Mouse (Mus musculus): ENCODE measurements at regions not wholly inside any gene's neighbourhood (a gene's known extent, or its start where the extent isn't known, plus 50 kb on each side); places are given as distances from the start of the nearest gene placed in this dataset.

DNA sequence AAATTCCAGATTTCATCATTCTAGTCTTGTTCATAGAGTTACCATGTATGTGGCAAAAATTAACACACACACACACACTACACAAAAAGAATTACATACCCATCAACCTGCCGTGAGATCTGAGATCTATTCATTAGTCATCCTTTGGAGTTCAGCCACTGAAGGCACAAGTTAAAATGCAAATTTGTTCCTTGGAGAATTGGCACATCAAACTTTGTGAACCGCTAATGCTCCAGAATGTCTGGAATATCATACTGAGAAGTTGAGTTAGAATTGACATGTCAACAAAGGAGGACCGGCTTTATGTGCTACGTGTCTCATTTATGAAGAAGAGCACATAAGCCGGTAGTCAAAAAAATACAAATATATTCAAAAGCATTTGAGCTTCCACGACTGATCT is 198.5 kb downstream of the Dad1 start:
- Histone ChIP-seq H3K4me3 (ENCODE audit: insufficient read depth in 1 of 2, low read depth in 1 of 2, low read length in 2 of 2, poor library complexity in 1 of 2, severe bottlenecking in 1 of 2) (no peak overlapping the region), H3K9me3 (ENCODE audit: control insufficient read depth, insufficient read depth, low read depth, low read length) (no peaks in the 10 kb centered on the region), H3K36me3 (ENCODE audit: control insufficient read depth, insufficient read depth, low read length, poor library complexity, severe bottlenecking) (no peaks in the 10 kb centered on the region), H3K27ac (ENCODE audit: insufficient read depth, low read depth, low read length, poor library complexity, severe bottlenecking) (no peak overlapping the region), H3K4me1 (ENCODE audit: control insufficient read depth in 2 of 2, insufficient read depth in 2 of 2, low read length in 2 of 2, poor library complexity in 1 of 2) (no peaks in the 10 kb centered on the region), H3K9ac (ENCODE audit: insufficient read depth, low read depth, low read length, poor library complexity, severe bottlenecking) (no peak overlapping the region)
- no peak for DNase-seq (ENCODE audit: low read depth, low spot score)
- no peak for TF ChIP-seq MAFK (IDR thresholded peaks at IDR 0.05; ENCODE audit: insufficient read depth, low read depth, low read length)
- TF ChIP-seq ZC3H11A (IDR thresholded peaks at IDR 0.05; ENCODE audit: borderline replicate concordance, low read depth, low read length), result no peak
- in situ Hi-C loops (cut with MboI; ENCODE audit: low sequenced_read_pairs in 2 of 2, unreplicated experiment in 2 of 2), result loop anchor here (25.0 kb wide), 5 partner anchors 282 to 582 kb away; partner anchors contain the start of genes Cdh24 (in 1 of the 2), Gm17606 (in 1 of the 2), Lrp10 (in 1 of the 2) and Oxa1l (in 1 of the 2)

DNA sequence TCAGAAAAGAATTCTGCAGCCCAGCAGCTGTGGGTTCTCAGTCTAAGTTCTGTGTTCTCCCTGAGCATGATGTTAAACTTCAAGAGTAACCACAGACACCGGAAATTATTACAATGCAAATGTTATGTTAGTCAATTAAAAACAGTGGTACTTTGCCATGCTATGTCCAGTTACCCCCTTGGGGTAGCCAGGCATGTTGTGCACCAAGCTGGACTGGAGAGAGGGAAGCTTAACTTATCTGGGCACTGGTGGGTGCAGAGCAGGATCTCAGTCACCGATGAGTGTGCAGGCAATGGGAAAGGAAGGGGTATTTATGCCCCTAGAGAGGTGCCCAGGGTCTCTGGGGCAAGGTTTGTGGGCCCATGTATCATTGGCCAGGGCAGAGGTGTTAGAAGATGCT is 211.6 kb downstream of the Dad1 start:
- Histone ChIP-seq H3K27ac (ENCODE audit: insufficient read depth, low read depth, low read length, poor library complexity, severe bottlenecking) (no peak overlapping the region), H3K9ac (ENCODE audit: insufficient read depth, low read depth, low read length, poor library complexity, severe bottlenecking) (no peak overlapping the region), H3K4me1 (ENCODE audit: control insufficient read depth in 2 of 2, insufficient read depth in 2 of 2, low read length in 2 of 2, poor library complexity in 1 of 2) (no peaks in the 10 kb centered on the region), H3K4me3 (ENCODE audit: insufficient read depth in 1 of 2, low read depth in 1 of 2, low read length in 2 of 2, poor library complexity in 1 of 2, severe bottlenecking in 1 of 2) (no peak overlapping the region), H3K36me3 (ENCODE audit: control insufficient read depth, insufficient read depth, low read length, poor library complexity, severe bottlenecking) (no peaks in the 10 kb centered on the region), H3K9me3 (ENCODE audit: control insufficient read depth, insufficient read depth, low read depth, low read length) (peaks cover 2% of the 10 kb centered on the region; the same call in 1 of the 2 replicates)
- in situ Hi-C loops (cut with MboI; ENCODE audit: low sequenced_read_pairs in 2 of 2, unreplicated experiment in 2 of 2), result no loop called here
- no peak for TF ChIP-seq CHD2 (IDR thresholded peaks at IDR 0.05; ENCODE audit: low read depth, low read length)
- no peak for TF ChIP-seq MAFK (IDR thresholded peaks at IDR 0.05; ENCODE audit: insufficient read depth, low read depth, low read length)
- no peak for TF ChIP-seq ZNF384 (IDR thresholded peaks at IDR 0.05; ENCODE audit: low read depth, low read length)
- TF ChIP-seq ZC3H11A (IDR thresholded peaks at IDR 0.05; ENCODE audit: borderline replicate concordance, low read depth, low read length), result no peak
- no peak for TF ChIP-seq HCFC1 (IDR thresholded peaks at IDR 0.05; ENCODE audit: borderline replicate concordance, insufficient read depth, low read length)
- DNase-seq (ENCODE audit: low read depth, low spot score), result no peak

- no peak overlapping the region for H3K9ac ChIP-seq (ENCODE audit: insufficient read depth, low read depth, low read length, poor library complexity, severe bottlenecking)
- no peaks in the 10 kb centered on the region for H3K36me3 ChIP-seq (ENCODE audit: control insufficient read depth, insufficient read depth, low read length, poor library complexity, severe bottlenecking)
- H3K4me3 ChIP-seq (ENCODE audit: insufficient read depth in 1 of 2, low read depth in 1 of 2, low read length in 2 of 2, poor library complexity in 1 of 2, severe bottlenecking in 1 of 2), result no peak overlapping the region
- in situ Hi-C loops (cut with MboI; ENCODE audit: low sequenced_read_pairs in 2 of 2, unreplicated experiment in 2 of 2), result no loop called here
- peaks cover 2% of the 10 kb centered on the region; the same call in 1 of the 2 replicates for H3K9me3 ChIP-seq (ENCODE audit: control insufficient read depth, insufficient read depth, low read depth, low read length)
- no peak overlapping the region for H3K27ac ChIP-seq (ENCODE audit: insufficient read depth, low read depth, low read length, poor library complexity, severe bottlenecking)
- DNase-seq (ENCODE audit: low read depth, low spot score), result no peak
- TF ChIP-seq HCFC1 (IDR thresholded peaks at IDR 0.05; ENCODE audit: borderline replicate concordance, insufficient read depth, low read length), result no peak
- no peak for TF ChIP-seq ZNF384 (IDR thresholded peaks at IDR 0.05; ENCODE audit: low read depth, low read length)
- TF ChIP-seq MAFK (IDR thresholded peaks at IDR 0.05; ENCODE audit: insufficient read depth, low read depth, low read length), result no peak
- TF ChIP-seq ZC3H11A (IDR thresholded peaks at IDR 0.05; ENCODE audit: borderline replicate concordance, low read depth, low read length), result no peak
- TF ChIP-seq CHD2 (IDR thresholded peaks at IDR 0.05; ENCODE audit: low read depth, low read length), result no peak
- H3K4me1 ChIP-seq (ENCODE audit: control insufficient read depth in 2 of 2, insufficient read depth in 2 of 2, low read length in 2 of 2, poor library complexity in 1 of 2), result no peaks in the 10 kb centered on the region
Measured at GRCm38 (mm10) chr14:54040644-54041043, 213.3 kb downstream of the Dad1 start.

- no peaks in the 10 kb centered on the region for H3K4me1 ChIP-seq (ENCODE audit: control insufficient read depth in 2 of 2, insufficient read depth in 2 of 2, low read length in 2 of 2, poor library complexity in 1 of 2)
- H3K36me3 ChIP-seq (ENCODE audit: control insufficient read depth, insufficient read depth, low read length, poor library complexity, severe bottlenecking), result no peaks in the 10 kb centered on the region
- TF ChIP-seq CHD2 (IDR thresholded peaks at IDR 0.05; ENCODE audit: low read depth, low read length) (no peak), HCFC1 (IDR thresholded peaks at IDR 0.05; ENCODE audit: borderline replicate concordance, insufficient read depth, low read length) (no peak), ZC3H11A (IDR thresholded peaks at IDR 0.05; ENCODE audit: borderline replicate concordance, low read depth, low read length) (no peak), MAFK (IDR thresholded peaks at IDR 0.05; ENCODE audit: insufficient read depth, low read depth, low read length) (no peak), ZNF384 (IDR thresholded peaks at IDR 0.05; ENCODE audit: low read depth, low read length) (no peak)
- no peak overlapping the region for H3K27ac ChIP-seq (ENCODE audit: insufficient read depth, low read depth, low read length, poor library complexity, severe bottlenecking)
- no peak overlapping the region for H3K4me3 ChIP-seq (ENCODE audit: insufficient read depth in 1 of 2, low read depth in 1 of 2, low read length in 2 of 2, poor library complexity in 1 of 2, severe bottlenecking in 1 of 2)
- DNase-seq (ENCODE audit: low read depth, low spot score), result no peak
- no peak overlapping the region for H3K9ac ChIP-seq (ENCODE audit: insufficient read depth, low read depth, low read length, poor library complexity, severe bottlenecking)
- in situ Hi-C loops (cut with MboI; ENCODE audit: low sequenced_read_pairs in 2 of 2, unreplicated experiment in 2 of 2), result no loop called here
- peaks cover 2% of the 10 kb centered on the region; the same call in 1 of the 2 replicates for H3K9me3 ChIP-seq (ENCODE audit: control insufficient read depth, insufficient read depth, low read depth, low read length)
Measured at GRCm38 (mm10) chr14:54034516-54034915, 219.4 kb downstream of the Dad1 start.

DNA sequence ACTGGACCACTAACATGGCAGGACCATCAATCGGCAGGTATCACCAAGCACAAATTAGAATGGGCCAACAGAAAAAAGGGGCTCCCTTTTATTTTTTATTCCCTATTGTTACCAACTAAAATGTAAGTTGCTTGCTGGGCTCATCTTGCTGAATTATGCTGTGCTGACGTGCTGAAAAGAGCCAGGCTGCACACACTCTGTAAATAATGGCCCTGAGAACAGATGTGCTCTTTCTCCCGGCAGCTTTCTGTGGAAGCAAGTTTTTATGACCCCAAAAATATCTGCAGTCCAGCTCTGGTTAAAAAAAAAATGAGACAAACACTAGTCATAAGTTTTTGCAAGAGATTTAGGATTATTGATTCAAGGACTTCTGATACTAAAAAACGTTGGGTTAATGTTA is 230.4 kb downstream of the Dad1 start:
- Histone ChIP-seq H3K9me3 (ENCODE audit: control insufficient read depth, insufficient read depth, low read depth, low read length) (no peaks in the 10 kb centered on the region), H3K4me1 (ENCODE audit: control insufficient read depth in 2 of 2, insufficient read depth in 2 of 2, low read length in 2 of 2, poor library complexity in 1 of 2) (no peaks in the 10 kb centered on the region), H3K4me3 (ENCODE audit: insufficient read depth in 1 of 2, low read depth in 1 of 2, low read length in 2 of 2, poor library complexity in 1 of 2, severe bottlenecking in 1 of 2) (no peak overlapping the region), H3K36me3 (ENCODE audit: control insufficient read depth, insufficient read depth, low read length, poor library complexity, severe bottlenecking) (no peaks in the 10 kb centered on the region), H3K9ac (ENCODE audit: insufficient read depth, low read depth, low read length, poor library complexity, severe bottlenecking) (no peak overlapping the region), H3K27ac (ENCODE audit: insufficient read depth, low read depth, low read length, poor library complexity, severe bottlenecking) (no peak overlapping the region)
- TF ChIP-seq HCFC1 (IDR thresholded peaks at IDR 0.05; ENCODE audit: borderline replicate concordance, insufficient read depth, low read length), result no peak
- TF ChIP-seq ZC3H11A (IDR thresholded peaks at IDR 0.05; ENCODE audit: borderline replicate concordance, low read depth, low read length), result no peak
- TF ChIP-seq ZNF384 (IDR thresholded peaks at IDR 0.05; ENCODE audit: low read depth, low read length), result no peak
- TF ChIP-seq CHD2 (IDR thresholded peaks at IDR 0.05; ENCODE audit: low read depth, low read length), result no peak
- no peak for TF ChIP-seq MAFK (IDR thresholded peaks at IDR 0.05; ENCODE audit: insufficient read depth, low read depth, low read length)
- no peak for DNase-seq (ENCODE audit: low read depth, low spot score)
- in situ Hi-C loops (cut with MboI; ENCODE audit: low sequenced_read_pairs in 2 of 2, unreplicated experiment in 2 of 2), result no loop called here

Measured in ES-E14 (cell line).